ENCODE assay signal across 30 mouse cellular contexts in genomic region chr5:118446878-118447277, GRCm38 (mm10).
DNase-seq lines count a peak whose midpoint lies in the region; ATAC-seq and TF ChIP-seq lines count a peak whose summit lies in the region.
"Had no signal": no experiment of that assay in that cellular context is flagged by ENCODE, and none has a peak within 500 bp of the region (broad histone marks: within the 10 kb centered on the region; RNA-seq: fewer than 3 reads in every experiment).

No protein-coding gene starts in this region.

- H3K36me3 ChIP-seq in limb, embryonic 13.5 days, result no peaks in the 10 kb centered on the region
- no peaks in the 10 kb centered on the region for H3K36me3 ChIP-seq in limb, embryonic 10.5 days
- peaks cover 8% of the 10 kb centered on the region for H3K36me3 ChIP-seq in E14TG2a.4 (ENCODE audit: insufficient read depth, low read length)
- H3K36me3 ChIP-seq in forebrain, embryonic 11.5 days (ENCODE audit: control insufficient read depth, insufficient read depth, low read length), result no peaks in the 10 kb centered on the region
- H3K36me3 ChIP-seq in hindbrain, embryonic 16.5 days (ENCODE audit: control insufficient read depth, insufficient read depth, low read length), result no peaks in the 10 kb centered on the region
- H3K36me3 ChIP-seq: embryonic facial prominence, embryonic 12.5 days; forebrain, embryonic 10.5 days; hindbrain, embryonic 12.5 days; limb, embryonic 12.5 days had no signal

- no peak for DNase-seq in gastrocnemius, adult 2 months
- DNase-seq in gastrocnemius, adult 18-20 months (ENCODE audit: low spot score), result no peak
- no peak for DNase-seq in limb, embryonic 10.5 days (ENCODE audit: low spot score)
- no peak for DNase-seq in forebrain, embryonic 11.5 days (ENCODE audit: low spot score)
- DNase-seq: adrenal gland, adult 2 months; adrenal gland, postnatal 36 days; cerebellum, adult 8-10 months; cerebellum, postnatal 36 days; gastrocnemius, postnatal 10 days; kidney, postnatal 14 days; layer of hippocampus, adult 9-11 months; liver, postnatal 0 days; right cerebral cortex, postnatal 25 days; thymus, adult 18-20 months; thymus, postnatal 25 days had no signal

- H3K9me3 ChIP-seq in limb, embryonic 13.5 days, result no peaks in the 10 kb centered on the region
- no peaks in the 10 kb centered on the region for H3K9me3 ChIP-seq in limb, embryonic 10.5 days (replicated peaks)
- H3K9me3 ChIP-seq in E14TG2a.4 (ENCODE audit: low read length), result peaks cover 8% of the 10 kb centered on the region
- H3K9me3 ChIP-seq in forebrain, embryonic 11.5 days (ENCODE audit: control insufficient read depth, low read length), result no peaks in the 10 kb centered on the region
- no peaks in the 10 kb centered on the region for H3K9me3 ChIP-seq in hindbrain, embryonic 16.5 days (ENCODE audit: control insufficient read depth, low read length)
- H3K9me3 ChIP-seq: embryonic facial prominence, embryonic 12.5 days; hindbrain, embryonic 12.5 days; limb, embryonic 12.5 days had no signal

- TF ChIP-seq CTCF in gastrocnemius, adult 2 months (IDR thresholded peaks at IDR 0.05), result no peak
- TF ChIP-seq CTCF in E14TG2a.4 (conservative IDR thresholded peaks at IDR 0.05; ENCODE audit: low read length), result no peak

- peaks cover 3% of the 10 kb centered on the region; the same call in 1 of the 2 replicates for H3K27me3 ChIP-seq in limb, embryonic 13.5 days
- peaks cover 23% of the 10 kb centered on the region for H3K27me3 ChIP-seq in limb, embryonic 10.5 days (ENCODE audit: low read depth, poor library complexity, severe bottlenecking)
- H3K27me3 ChIP-seq in E14TG2a.4 (ENCODE audit: insufficient read depth, low read length), result no peaks in the 10 kb centered on the region
- H3K27me3 ChIP-seq in forebrain, embryonic 11.5 days (ENCODE audit: control insufficient read depth, insufficient read depth, low read length), result no peaks in the 10 kb centered on the region; the same call in 1 of the 2 replicates
- H3K27me3 ChIP-seq in hindbrain, embryonic 16.5 days (replicated peaks; ENCODE audit: control insufficient read depth, insufficient read depth, low read length), result no peaks in the 10 kb centered on the region
- H3K27me3 ChIP-seq: embryonic facial prominence, embryonic 12.5 days; hindbrain, embryonic 12.5 days; limb, embryonic 12.5 days had no signal

- peak overlapping the region; percentile 59 for H3K27ac ChIP-seq in gastrocnemius, adult 2 months
- H3K27ac ChIP-seq in limb, embryonic 13.5 days, result peak overlapping the region; percentile 0; the same call in 1 of the 2 replicates
- H3K27ac ChIP-seq in limb, embryonic 10.5 days, result no peak overlapping the region
- peak overlapping the region; percentile 11; the same call in 1 of the 2 replicates for H3K27ac ChIP-seq in brown adipose tissue, adult 24 weeks (replicated peaks; ENCODE audit: low read depth, low read length)
- no peak overlapping the region for H3K27ac ChIP-seq in forebrain, embryonic 11.5 days (ENCODE audit: low read depth, low read length)
- no peak overlapping the region for H3K27ac ChIP-seq in hindbrain, embryonic 16.5 days (ENCODE audit: low read depth, low read length)
- H3K27ac ChIP-seq: embryonic facial prominence, embryonic 12.5 days; forebrain, embryonic 10.5 days; hindbrain, embryonic 12.5 days; limb, embryonic 12.5 days had no signal

- intact Hi-C loops in gastrocnemius, adult 2 months (cut with DNase I), result no loop called here

- H3K9ac ChIP-seq in limb, embryonic 13.5 days, result no peak overlapping the region
- H3K9ac ChIP-seq in forebrain, embryonic 11.5 days (ENCODE audit: low read length), result no peak overlapping the region
- no peak overlapping the region for H3K9ac ChIP-seq in hindbrain, embryonic 16.5 days (ENCODE audit: low read depth, low read length)
- H3K9ac ChIP-seq: embryonic facial prominence, embryonic 12.5 days; hindbrain, embryonic 12.5 days; limb, embryonic 12.5 days; liver, postnatal 0 days had no signal

- H3K4me1 ChIP-seq in limb, embryonic 13.5 days, result peaks cover 10% of the 10 kb centered on the region; the same call in 1 of the 2 replicates
- peaks cover 23% of the 10 kb centered on the region for H3K4me1 ChIP-seq in limb, embryonic 10.5 days
- H3K4me1 ChIP-seq in E14TG2a.4 (replicated peaks; ENCODE audit: low read depth, low read length), result peaks cover 93% of the 10 kb centered on the region
- H3K4me1 ChIP-seq in brown adipose tissue, adult 24 weeks (ENCODE audit: control insufficient read depth, insufficient read depth, insufficient read length, low read length), result no peaks in the 10 kb centered on the region; the same call in 1 of the 2 replicates
- H3K4me1 ChIP-seq in forebrain, embryonic 11.5 days (replicated peaks; ENCODE audit: control insufficient read depth, insufficient read depth, low read length), result peaks cover 2% of the 10 kb centered on the region; the same call in 1 of the 2 replicates
- H3K4me1 ChIP-seq in hindbrain, embryonic 16.5 days (ENCODE audit: control insufficient read depth, insufficient read depth, low read depth, low read length), result no peaks in the 10 kb centered on the region; the same call in 1 of the 2 replicates

- ATAC-seq in limb, embryonic 13.5 days (ENCODE audit: low FRiP score, low read depth), result no peak
- ATAC-seq in forebrain, embryonic 11.5 days (replicated peaks; ENCODE audit: low FRiP score), result no peak
- no peak for ATAC-seq in hindbrain, embryonic 16.5 days
- ATAC-seq: activated CD4-positive, CD25-positive, alpha-beta regulatory T cell, adult 4 months; forebrain, embryonic 16.5 days; intestine, postnatal 0 days; liver, postnatal 0 days; midbrain, embryonic 16.5 days had no signal

- H3K4me2 ChIP-seq in limb, embryonic 13.5 days (replicated peaks), result no peak overlapping the region
- no peak overlapping the region for H3K4me2 ChIP-seq in forebrain, embryonic 11.5 days (ENCODE audit: low read depth, low read length, severe bottlenecking)
- H3K4me2 ChIP-seq in hindbrain, embryonic 16.5 days (ENCODE audit: low read length), result no peak overlapping the region
- H3K4me2 ChIP-seq: embryonic facial prominence, embryonic 12.5 days; heart, embryonic 11.5 days; hindbrain, embryonic 12.5 days; limb, embryonic 12.5 days; liver, embryonic 11.5 days; midbrain, embryonic 11.5 days had no signal

- 79% methylated on average over 6 of the region's 6 CpGs for WGBS in limb, embryonic 13.5 days
- 85% methylated on average over 6 of the region's 6 CpGs for WGBS in limb, embryonic 10.5 days
- WGBS in forebrain, embryonic 11.5 days, result 89% methylated on average over 6 of the region's 6 CpGs
- WGBS in hindbrain, embryonic 16.5 days, result 67% methylated on average over 6 of the region's 6 CpGs

- H3K4me3 ChIP-seq in gastrocnemius, adult 2 months, result no peak overlapping the region
- H3K4me3 ChIP-seq in limb, embryonic 13.5 days, result no peak overlapping the region
- no peak overlapping the region for H3K4me3 ChIP-seq in limb, embryonic 10.5 days
- H3K4me3 ChIP-seq in E14TG2a.4 (replicated peaks; ENCODE audit: low read length), result peak overlapping the region; percentile 51; the same call in 1 of the 2 replicates
- no peak overlapping the region for H3K4me3 ChIP-seq in brown adipose tissue, adult 24 weeks (ENCODE audit: insufficient read depth, low read depth, low read length)
- H3K4me3 ChIP-seq in forebrain, embryonic 11.5 days (ENCODE audit: low read depth, low read length), result no peak overlapping the region
- H3K4me3 ChIP-seq in hindbrain, embryonic 16.5 days (ENCODE audit: low read length), result no peak overlapping the region
- H3K4me3 ChIP-seq: embryonic facial prominence, embryonic 12.5 days; forebrain, embryonic 10.5 days; hindbrain, embryonic 12.5 days; limb, embryonic 12.5 days had no signal

Comparison
In these comparisons a context has a peak if more than half of its experiments do, and no peak if none do; other contexts are left out.
1. H3K27ac ChIP-seq: peak in gastrocnemius, adult 2 months (single experiment), limb, embryonic 13.5 days (single experiment) and brown adipose tissue, adult 24 weeks (single experiment); none in limb, embryonic 10.5 days (single experiment), forebrain, embryonic 11.5 days (single experiment) and hindbrain, embryonic 16.5 days (single experiment).